Mouse (Mus musculus) midbrain, embryonic 11.5 days (tissue): ENCODE data around the gene Ugt1a9. TPM values are rescaled to one million over a fixed set of nuclear protein-coding genes. Genes with fewer than 3 reads are reported as not detected.
"Not testable (repeated sequence)": the region's sequence is repeated elsewhere in the genome, so short reads cannot be mapped to it uniquely, and the experiment has no call there.

Experiments used
- ATAC-seq: fragments of 200-750 bp; cut with Nextera tagmentation; 2 replicates; pipeline ENCODE4 v1.8.0; 2017; ENCODE audit warnings: moderate TSS enrichment, moderate library complexity; ENCODE audit not compliant: low FRiP score
- DNase-seq: peaks from one replicate; pipeline ENCODE4 v3.0.0; 2015; ENCODE audit warnings: low spot score; ENCODE audit errors: missing footprints
- H3K27ac ChIP-seq: fragments of 300-500 bp; sonication (generic); 2 replicates; pipeline ENCODE4 v1.5.1; 2014; ENCODE audit warnings: low read depth, low read length
- H3K27me3 ChIP-seq: fragments of 300-500 bp; sonication (generic); 2 replicates; pipeline ENCODE4 v1.6.1; 2014; ENCODE audit warnings: mild to moderate bottlenecking, low read length, moderate library complexity, mixed read lengths; ENCODE audit not compliant: control insufficient read depth, insufficient read depth
- H3K36me3 ChIP-seq: fragments of 300-500 bp; sonication (generic); 2 replicates; pipeline ENCODE4 v1.6.1; 2014; ENCODE audit warnings: mild to moderate bottlenecking, low read length, moderate library complexity, mixed read lengths; ENCODE audit not compliant: control insufficient read depth, insufficient read depth
- H3K4me1 ChIP-seq: fragments of 300-500 bp; sonication (generic); 2 replicates; pipeline ENCODE4 v1.6.1; 2014; ENCODE audit warnings: low read length; ENCODE audit not compliant: control insufficient read depth, insufficient read depth
- H3K4me2 ChIP-seq: fragments of 300-500 bp; sonication (generic); 2 replicates; pipeline ENCODE4 v1.6.1; 2014; ENCODE audit warnings: mild to moderate bottlenecking, moderate library complexity
- H3K4me3 ChIP-seq: fragments of 300-500 bp; sonication (generic); 2 replicates; pipeline ENCODE4 v1.5.1; 2014; ENCODE audit warnings: low read depth, low read length
- H3K9ac ChIP-seq: fragments of 300-500 bp; sonication (generic); 2 replicates; pipeline ENCODE4 v1.6.1; 2014; ENCODE audit warnings: low read length
- H3K9me3 ChIP-seq: fragments of 300-500 bp; sonication (generic); 2 replicates; pipeline ENCODE4 v1.6.1; 2016; ENCODE audit warnings: low read length; ENCODE audit not compliant: control insufficient read depth
- WGBS: fragments of 180-500 bp; shearing (Covaris S2); extraction: QIAGEN DNeasy Blood & Tissue Kit; methylation state at CpG from one replicate; pipeline ENCODE4 v1.1.7; 2014; 5-methylcytosine and 5-hydroxymethylcytosine counted together
- polyA plus RNA-seq: library from polyadenylated mRNA; unstranded; fragments of >200 nt; fragmentation: Nextera tagmentation; extraction: Ambion mirVana; gene quantifications from 2 replicates; pipeline ENCODE4 v1.2.1, GENCODE M21; 2014

Ugt1a9 gene
- not detected in 2 replicates for polyA plus RNA-seq

- H3K36me3 ChIP-seq = no peaks in the 10 kb centered on the region
- H3K9ac ChIP-seq = no peak within 1 kb of the TSS
These were observed at the start of gene Ugt1a9 for GRCm38 (mm10) chr1:88070495-88070894. Gene Ugt1a9 (plus strand): TSS chr1:88070800.

GRCm38 (mm10) chr1:88025244-88025643, 45.4 kb upstream of the Ugt1a9 start:
- not testable (repeated sequence) for H3K36me3 ChIP-seq, H3K9me3 ChIP-seq, DNase-seq, H3K4me1 ChIP-seq, H3K4me2 ChIP-seq, H3K9ac ChIP-seq, H3K27me3 ChIP-seq, H3K4me3 ChIP-seq, ATAC-seq, H3K27ac ChIP-seq
- WGBS = 79% methylated on average over 3 of the region's 3 CpGs

More at GRCm38 (mm10) chr1:88070495-88070894, at the start of gene Ugt1a9:
- no peaks in the 10 kb centered on the region for H3K9me3 ChIP-seq
- ATAC-seq (no peak), DNase-seq (no peak)
- H3K4me1 ChIP-seq = no peaks in the 10 kb centered on the region; the same call in 1 of the 2 replicates
- no peak within 1 kb of the TSS for H3K4me2 ChIP-seq
- no peak within 1 kb of the TSS for H3K4me3 ChIP-seq
- H3K27me3 ChIP-seq = no peaks in the 10 kb centered on the region
- WGBS = 84% methylated on average over 2 of the region's 2 CpGs
- no peak within 1 kb of the TSS for H3K27ac ChIP-seq

- not testable (repeated sequence) for H3K4me1 ChIP-seq, H3K36me3 ChIP-seq, H3K4me3 ChIP-seq, ATAC-seq, H3K9me3 ChIP-seq, H3K4me2 ChIP-seq, H3K27ac ChIP-seq, H3K9ac ChIP-seq, H3K27me3 ChIP-seq, DNase-seq
- WGBS = 85% methylated on average over 1 of the region's 2 CpGs
These were observed 27.6 kb upstream of the Ugt1a9 start for GRCm38 (mm10) chr1:88043044-88043443.

GRCm38 (mm10) chr1:88044832-88045437, 25.7 kb upstream of the Ugt1a9 start:
- not testable (repeated sequence) for DNase-seq, H3K27ac ChIP-seq, H3K9ac ChIP-seq, H3K4me3 ChIP-seq, H3K27me3 ChIP-seq, H3K9me3 ChIP-seq, ATAC-seq, H3K36me3 ChIP-seq, H3K4me1 ChIP-seq, H3K4me2 ChIP-seq
- WGBS = 78% methylated on average over 3 of the region's 5 CpGs

- not testable (repeated sequence) for H3K9ac ChIP-seq, H3K27ac ChIP-seq, H3K36me3 ChIP-seq, H3K9me3 ChIP-seq, H3K4me1 ChIP-seq, H3K4me2 ChIP-seq, DNase-seq, H3K4me3 ChIP-seq, ATAC-seq, H3K27me3 ChIP-seq
- WGBS = 85% methylated on average over 2 of the region's 2 CpGs
These were observed 23.2 kb upstream of the Ugt1a9 start for GRCm38 (mm10) chr1:88047408-88047807.

- no peak within 1 kb of the TSS for H3K9ac ChIP-seq
- H3K4me3 ChIP-seq = no peak within 1 kb of the TSS
- no peaks in the 10 kb centered on the region for H3K4me1 ChIP-seq
- no peak within 1 kb of the TSS for H3K4me2 ChIP-seq
- DNase-seq (no peak), ATAC-seq (no peak)
- no peaks in the 10 kb centered on the region for H3K36me3 ChIP-seq
- H3K9me3 ChIP-seq = no peaks in the 10 kb centered on the region
- no peaks in the 10 kb centered on the region for H3K27me3 ChIP-seq
- WGBS = 89% methylated on average over 1 of the region's 1 CpGs
- no peak within 1 kb of the TSS for H3K27ac ChIP-seq
These were observed 15.5 kb upstream of the Ugt1a9 start, which contains the start of gene Ugt1a10 for GRCm38 (mm10) chr1:88055088-88055487. Gene Ugt1a10 (plus strand): TSS chr1:88055388.

- not testable (repeated sequence) for H3K4me1 ChIP-seq, ATAC-seq, H3K36me3 ChIP-seq, H3K9me3 ChIP-seq, H3K4me2 ChIP-seq, DNase-seq, H3K4me3 ChIP-seq, H3K27ac ChIP-seq, H3K27me3 ChIP-seq, H3K9ac ChIP-seq
- WGBS = 38% methylated on average over 1 of the region's 2 CpGs
These were observed 4.0 kb upstream of the Ugt1a9 start for GRCm38 (mm10) chr1:88066472-88067102.

GRCm38 (mm10) chr1:88070902-88071301, 302 bp downstream of the Ugt1a9 start:
- Histone ChIP-seq H3K27ac (no peak overlapping the region), H3K4me2 (no peak overlapping the region), H3K4me3 (no peak overlapping the region), H3K9ac (no peak overlapping the region), H3K36me3 (no peaks in the 10 kb centered on the region), H3K4me1 (no peaks in the 10 kb centered on the region; the same call in 1 of the 2 replicates), H3K9me3 (no peaks in the 10 kb centered on the region), H3K27me3 (no peaks in the 10 kb centered on the region)
- ATAC-seq (no peak), DNase-seq (no peak)
- WGBS = 85% methylated on average over 4 of the region's 4 CpGs

- no peak for ATAC-seq
- H3K36me3 ChIP-seq = no peaks in the 10 kb centered on the region
- H3K4me3 ChIP-seq = no peak overlapping the region
- H3K4me2 ChIP-seq = no peak overlapping the region
- no peak overlapping the region for H3K9ac ChIP-seq
- DNase-seq = no peak
- 85% methylated on average over 2 of the region's 2 CpGs for WGBS
- H3K4me1 ChIP-seq = no peaks in the 10 kb centered on the region; the same call in 1 of the 2 replicates
- no peaks in the 10 kb centered on the region for H3K27me3 ChIP-seq
- H3K9me3 ChIP-seq = no peaks in the 10 kb centered on the region
- no peak overlapping the region for H3K27ac ChIP-seq
These were observed 3.9 kb downstream of the Ugt1a9 start for GRCm38 (mm10) chr1:88074471-88074870.
